ENCODE assay signal across 10 mouse cellular contexts in genomic region chr1:59668871-59669270, GRCm38 (mm10). TPM values are rescaled to one million over a fixed set of nuclear protein-coding genes. Genes with fewer than 3 reads are reported as not detected.
DNase-seq lines count a peak whose midpoint lies in the region; ATAC-seq and TF ChIP-seq lines count a peak whose summit lies in the region.
"Had no signal": no experiment of that assay in that cellular context is flagged by ENCODE, and none has a peak within 500 bp of the region (broad histone marks: within the 10 kb centered on the region; RNA-seq: fewer than 3 reads in every experiment).

No protein-coding gene starts in this region.

- no peaks in the 10 kb centered on the region for H3K27me3 ChIP-seq in kidney, embryonic 14.5 days (ENCODE audit: control insufficient read depth, insufficient read depth, low read length)
- H3K27me3 ChIP-seq in forebrain, embryonic 14.5 days (replicated peaks; ENCODE audit: control insufficient read depth, insufficient read depth, low read length), result no peaks in the 10 kb centered on the region
- H3K27me3 ChIP-seq in midbrain, embryonic 12.5 days, result no peaks in the 10 kb centered on the region

- H3K27ac ChIP-seq in kidney, embryonic 14.5 days (ENCODE audit: low read depth, low read length), result no peak overlapping the region
- no peak overlapping the region; the same call in 1 of the 2 replicates for H3K27ac ChIP-seq in ES-E14 (ENCODE audit: insufficient read depth, low read depth, low read length, poor library complexity, severe bottlenecking)
- H3K27ac ChIP-seq in forebrain, embryonic 14.5 days (ENCODE audit: low read depth, low read length), result no peak overlapping the region
- H3K27ac ChIP-seq in midbrain, embryonic 12.5 days (replicated peaks), result no peak overlapping the region

- no peaks in the 10 kb centered on the region for H3K9me3 ChIP-seq in kidney, embryonic 14.5 days (ENCODE audit: control insufficient read depth, low read length)
- no peaks in the 10 kb centered on the region for H3K9me3 ChIP-seq in ES-E14 (ENCODE audit: control insufficient read depth, insufficient read depth, low read depth, low read length)
- no peaks in the 10 kb centered on the region for H3K9me3 ChIP-seq in forebrain, embryonic 14.5 days (replicated peaks; ENCODE audit: control insufficient read depth, low read length)
- no peaks in the 10 kb centered on the region for H3K9me3 ChIP-seq in midbrain, embryonic 12.5 days

- H3K9ac ChIP-seq in kidney, embryonic 14.5 days (ENCODE audit: low read depth, low read length), result no peak overlapping the region
- no peak overlapping the region; the same call in 1 of the 2 replicates for H3K9ac ChIP-seq in ES-E14 (ENCODE audit: insufficient read depth, low read depth, low read length, poor library complexity, severe bottlenecking)
- no peak overlapping the region for H3K9ac ChIP-seq in forebrain, embryonic 14.5 days (ENCODE audit: low read length)
- H3K9ac ChIP-seq in midbrain, embryonic 12.5 days (replicated peaks), result no peak overlapping the region

- DNase-seq in kidney, postnatal 36 days, result no peak
- no peak for DNase-seq in ES-E14 (ENCODE audit: low read depth, low spot score)
- no peak for DNase-seq in forebrain, embryonic 14.5 days (ENCODE audit: low spot score)
- DNase-seq in frontal cortex, adult 2 months (ENCODE audit: extremely low spot score in 1 of 2, low spot score in 1 of 2), result no peak
- no peak for DNase-seq in right cerebral cortex, postnatal 14 days
- DNase-seq in layer of hippocampus, postnatal 10 days (ENCODE audit: low spot score in 2 of 2), result no peak
- DNase-seq: adrenal gland, postnatal 36 days; cerebellum, postnatal 14 days had no signal

- in situ Hi-C loops in ES-E14 (cut with MboI; ENCODE audit: low sequenced_read_pairs in 2 of 2, unreplicated experiment in 2 of 2), result no loop called here

- no peak for ATAC-seq in kidney, embryonic 14.5 days (ENCODE audit: low FRiP score, low TSS enrichment)
- no peak for ATAC-seq in forebrain, embryonic 14.5 days
- ATAC-seq in midbrain, embryonic 12.5 days (ENCODE audit: low FRiP score, low read depth), result no peak

- peak overlapping the region; percentile 4; the same call in 1 of the 2 replicates for H3K4me3 ChIP-seq in kidney, embryonic 14.5 days (ENCODE audit: low read length)
- H3K4me3 ChIP-seq in ES-E14 (ENCODE audit: insufficient read depth in 1 of 2, low read depth in 1 of 2, low read length in 2 of 2, poor library complexity in 1 of 2, severe bottlenecking in 1 of 2), result peak overlapping the region; percentile 44 to 99; a peak in 3 of 4 replicates
- H3K4me3 ChIP-seq in forebrain, embryonic 14.5 days (ENCODE audit: low read depth, low read length), result 0 out of 2 replicates have a peak overlapping the region, but pooled peaks have one; percentile 87
- 0 out of 2 replicates have a peak overlapping the region, but pooled peaks have one; percentile 7 for H3K4me3 ChIP-seq in midbrain, embryonic 12.5 days

- H3K36me3 ChIP-seq in kidney, embryonic 14.5 days (ENCODE audit: control insufficient read depth, insufficient read depth, low read length), result no peaks in the 10 kb centered on the region; the same call in 1 of the 2 replicates
- no peaks in the 10 kb centered on the region; the same call in 1 of the 2 replicates for H3K36me3 ChIP-seq in ES-E14 (ENCODE audit: control insufficient read depth, insufficient read depth, low read length, poor library complexity, severe bottlenecking)
- H3K36me3 ChIP-seq in forebrain, embryonic 14.5 days (ENCODE audit: control insufficient read depth, insufficient read depth, low read length), result no peaks in the 10 kb centered on the region
- H3K36me3 ChIP-seq in midbrain, embryonic 12.5 days, result 0 out of 2 replicates have a peak, but pooled peaks cover 3% of the 10 kb centered on the region

- WGBS in kidney, embryonic 14.5 days, result 77% methylated on average over 2 of the region's 2 CpGs
- WGBS in forebrain, embryonic 14.5 days, result 76% methylated on average over 2 of the region's 2 CpGs
- WGBS in midbrain, embryonic 12.5 days, result 91% methylated on average over 2 of the region's 2 CpGs

- H3K4me1 ChIP-seq in kidney, embryonic 14.5 days (ENCODE audit: control insufficient read depth, insufficient read depth, low read length), result peaks cover 13% of the 10 kb centered on the region; the same call in 1 of the 2 replicates
- peaks cover 0 to 17% of the 10 kb centered on the region in 2 experiments; a peak in 3 of 4 replicates for H3K4me1 ChIP-seq in ES-E14 (ENCODE audit: control insufficient read depth in 2 of 2, insufficient read depth in 2 of 2, low read length in 2 of 2, poor library complexity in 1 of 2)
- H3K4me1 ChIP-seq in forebrain, embryonic 14.5 days (ENCODE audit: control insufficient read depth, insufficient read depth, low read length), result peaks cover 12% of the 10 kb centered on the region; the same call in 1 of the 2 replicates
- peaks cover 21% of the 10 kb centered on the region for H3K4me1 ChIP-seq in midbrain, embryonic 12.5 days

- H3K4me2 ChIP-seq in kidney, embryonic 14.5 days (replicated peaks; ENCODE audit: low read depth, low read length), result peak overlapping the region; percentile 67; the same call in 1 of the 2 replicates
- H3K4me2 ChIP-seq in forebrain, embryonic 14.5 days (ENCODE audit: low read length), result peak overlapping the region; percentile 14; the same call in 1 of the 2 replicates
- H3K4me2 ChIP-seq in midbrain, embryonic 12.5 days (replicated peaks), result peak overlapping the region; percentile 79

TF ChIP-seq in ES-E14, 5 proteins besides CTCF, POLR2A, EP300 and RAD21:
- TF ChIP-seq MAFK (IDR thresholded peaks at IDR 0.05; ENCODE audit: insufficient read depth, low read depth, low read length) (no peak), ZNF384 (IDR thresholded peaks at IDR 0.05; ENCODE audit: low read depth, low read length) (peak; percentile 59; the same call in 1 of the 2 replicates)
TF ChIP-seq in ES-E14: peak in this region for 1.

RNA-seq across cellular contexts. Expression of gene Sumo1, which starts 1.8 kb away (rescaled TPM):
- 460 and 593 TPM in 2 replicates for polyA plus RNA-seq in kidney, embryonic 14.5 days (2014; fragmentation: Nextera tagmentation; extraction: Ambion mirVana)
- 77.9 and 161 TPM in 2 replicates for total RNA-seq in ES-E14 (2012; rRNA removed)
- 473 and 528 TPM in 2 replicates for polyA plus RNA-seq in forebrain, embryonic 14.5 days (2014; fragmentation: Nextera tagmentation; extraction: Ambion mirVana)
- 481 and 502 TPM in 2 replicates for polyA plus RNA-seq in midbrain, embryonic 12.5 days (2016; fragmentation: Nextera tagmentation; extraction: Ambion mirVana)
- polyA plus RNA-seq in frontal cortex, adult 2 months (2012; rRNA removed), result 120 and 123 TPM in 2 replicates
- 100 to 1,000 TPM; 103 to 105 TPM for total RNA-seq in layer of hippocampus, postnatal 10 days (2021)

RNA-seq across cellular contexts. Expression of gene Nop58, which starts 15.9 kb away (rescaled TPM):
- polyA plus RNA-seq in kidney, embryonic 14.5 days (2014; fragmentation: Nextera tagmentation; extraction: Ambion mirVana), result 298 and 318 TPM in 2 replicates
- total RNA-seq in ES-E14 (2012; rRNA removed), result 441 and 569 TPM in 2 replicates
- 137 and 152 TPM in 2 replicates for polyA plus RNA-seq in forebrain, embryonic 14.5 days (2014; fragmentation: Nextera tagmentation; extraction: Ambion mirVana)
- polyA plus RNA-seq in midbrain, embryonic 12.5 days (2016; fragmentation: Nextera tagmentation; extraction: Ambion mirVana), result 228 and 239 TPM in 2 replicates
- polyA plus RNA-seq in frontal cortex, adult 2 months (2012; rRNA removed), result 20.2 and 25.2 TPM in 2 replicates
- 10 to 100 TPM; 82.6 to 91.4 TPM for total RNA-seq in layer of hippocampus, postnatal 10 days (2021)

Comparison
In these comparisons a context has a peak if more than half of its experiments do, and no peak if none do; other contexts are left out.
1. H3K4me2 ChIP-seq: peak in every context shown above with its lines; median percentile 79 in midbrain, embryonic 12.5 days; 67 in kidney, embryonic 14.5 days; 14 in forebrain, embryonic 14.5 days.
2. H3K4me3 ChIP-seq: peak in every context shown above with its lines; median percentile 87 in forebrain, embryonic 14.5 days; 72 in ES-E14; 7 in midbrain, embryonic 12.5 days; 4 in kidney, embryonic 14.5 days.